Mouse (Mus musculus) hindbrain, postnatal 0 days (tissue): Measurements from ENCODE around the gene Zfp451. TPM values are rescaled to one million over a fixed set of nuclear protein-coding genes. Genes with fewer than 3 reads are reported as not detected.

ENCODE experiments used
- ATAC-seq: fragments of 200-750 bp; cut with Nextera tagmentation; 2 replicates; pipeline ENCODE4 v1.8.0; 2017; ENCODE audit warnings: mild to moderate bottlenecking, moderate TSS enrichment, moderate library complexity
- DNase-seq: peaks from one replicate; pipeline ENCODE4 v3.0.0-alpha.2; 2015; ENCODE audit warnings: low spot score
- H3K27ac ChIP-seq: fragments of 300-500 bp; sonication (generic); 2 replicates; pipeline ENCODE4 v1.5.1; 2014; ENCODE audit warnings: mild to moderate bottlenecking
- H3K27me3 ChIP-seq: fragments of 300-500 bp; sonication (generic); 2 replicates; pipeline ENCODE4 v1.6.1; 2014; ENCODE audit warnings: low read length, mixed read lengths; ENCODE audit not compliant: insufficient read depth
- H3K36me3 ChIP-seq: fragments of 300-500 bp; sonication (generic); 2 replicates; pipeline ENCODE4 v1.6.1; 2014; ENCODE audit warnings: low read length, mixed read lengths; ENCODE audit not compliant: insufficient read depth
- H3K4me1 ChIP-seq: fragments of 300-500 bp; sonication (generic); 2 replicates; pipeline ENCODE4 v1.6.1; 2014; ENCODE audit warnings: antibody characterized with exemption, low read length, mixed read lengths; ENCODE audit not compliant: insufficient read depth
- H3K4me2 ChIP-seq: fragments of 300-500 bp; sonication (generic); 2 replicates; pipeline ENCODE4 v1.6.1; 2014; ENCODE audit warnings: low read depth, mild to moderate bottlenecking, low read length, moderate library complexity, mixed read lengths
- H3K4me3 ChIP-seq: fragments of 300-500 bp; sonication (generic); 2 replicates; pipeline ENCODE4 v1.5.1; 2014; ENCODE audit warnings: low read length
- H3K9ac ChIP-seq: fragments of 300-500 bp; sonication (generic); replicated peaks from 2 replicates; pipeline ENCODE4 v1.6.1; 2014; ENCODE audit warnings: mild to moderate bottlenecking, low read length, moderate library complexity, mixed read lengths
- H3K9me3 ChIP-seq: fragments of 300-500 bp; sonication (generic); 2 replicates; pipeline ENCODE4 v1.6.1; 2016; ENCODE audit warnings: low read length, mixed read lengths
- CTCF ChIP-seq: IDR thresholded peaks from 2 replicates; pipeline ENCODE4 v1.5.1; 2016; ENCODE audit warnings: antibody characterized with exemption, control low read depth, low read depth
- WGBS: fragments of 180-500 bp; shearing (Covaris S2); extraction: QIAGEN DNeasy Blood & Tissue Kit; methylation state at CpG from one replicate; pipeline ENCODE4 v1.1.7; 2014; 5-methylcytosine and 5-hydroxymethylcytosine counted together
- polyA plus RNA-seq: library from polyadenylated mRNA; unstranded; fragments of >200 nt; fragmentation: Nextera tagmentation; extraction: Ambion mirVana; gene quantifications from 2 replicates; pipeline ENCODE4 v1.2.1, GENCODE M21; 2015
- total RNA-seq: library from RNA; depleted of rRNA; stranded (reverse); fragments of >200 nt; gene quantifications from 2 replicates; pipeline ENCODE4 v1.2.3, GENCODE M21; 2014; rRNA removed

Gene Zfp451
- total and polyA plus RNA-seq, 2 experiments from 2014 or later: 28.5 to 41.4 TPM

DNA sequence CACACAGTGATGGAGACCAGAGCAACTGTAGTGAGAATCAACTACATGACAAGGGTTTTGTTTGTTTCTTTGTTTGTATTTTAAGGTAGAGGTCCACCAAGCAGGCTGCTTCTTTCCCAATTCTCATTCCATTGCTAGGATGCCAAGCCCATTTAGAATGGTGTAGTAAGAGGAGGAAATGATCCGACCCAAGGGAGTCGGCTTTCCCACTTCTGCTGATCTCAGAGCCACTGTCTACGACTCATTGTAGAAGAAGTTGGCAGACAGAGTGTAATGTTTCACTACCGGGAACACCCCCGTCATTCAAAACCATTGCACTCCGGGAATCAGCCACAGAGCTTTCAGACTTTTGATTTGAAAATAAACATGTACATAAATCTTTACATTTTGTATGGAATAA is 89.9 kb downstream of the Zfp451 start:
- Histone ChIP-seq H3K9me3 (no peaks in the 10 kb centered on the region), H3K36me3 (peaks cover 44% of the 10 kb centered on the region), H3K27me3 (no peaks in the 10 kb centered on the region), H3K4me2 (no peak overlapping the region), H3K4me3 (no peak overlapping the region), H3K9ac (no peak overlapping the region), H3K27ac (no peak overlapping the region), H3K4me1 (peaks cover 4% of the 10 kb centered on the region; the same call in 1 of the 2 replicates)
- no peak for TF ChIP-seq CTCF
- 91% methylated on average over 6 of the region's 6 CpGs for WGBS
- DNase-seq (no peak), ATAC-seq (no peak)

DNA sequence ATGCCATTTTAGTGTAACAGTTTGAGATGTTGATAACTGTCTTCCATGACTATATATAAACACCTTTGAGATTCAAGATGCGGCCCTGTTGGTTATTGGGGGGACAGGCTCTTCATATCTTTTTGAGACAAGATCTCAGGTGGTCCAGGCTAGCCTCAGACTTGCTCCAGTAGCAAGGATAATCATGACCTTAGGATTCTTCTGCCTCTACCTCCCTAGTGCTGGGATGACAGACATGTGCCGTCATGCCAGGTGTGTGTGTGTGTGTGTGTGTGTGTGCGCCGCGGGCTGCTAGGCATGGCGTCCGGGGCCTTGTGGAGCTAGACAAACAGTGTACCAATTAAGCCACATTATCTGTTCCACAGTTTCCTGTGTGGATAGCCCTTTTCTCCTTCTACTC is 93.4 kb downstream of the Zfp451 start:
- 83% methylated on average over 7 of the region's 7 CpGs for WGBS
- Histone ChIP-seq H3K9ac (peak overlapping the region; percentile 84), H3K27ac (no peak overlapping the region), H3K4me1 (peaks cover 4% of the 10 kb centered on the region; the same call in 1 of the 2 replicates), H3K36me3 (peaks cover 25% of the 10 kb centered on the region), H3K9me3 (no peaks in the 10 kb centered on the region), H3K4me3 (peak overlapping the region; percentile 70; the same call in 1 of the 2 replicates), H3K27me3 (no peaks in the 10 kb centered on the region), H3K4me2 (peak overlapping the region; percentile 71)
- ATAC-seq: no peak
- no peak for DNase-seq
- TF ChIP-seq CTCF: no peak

DNA sequence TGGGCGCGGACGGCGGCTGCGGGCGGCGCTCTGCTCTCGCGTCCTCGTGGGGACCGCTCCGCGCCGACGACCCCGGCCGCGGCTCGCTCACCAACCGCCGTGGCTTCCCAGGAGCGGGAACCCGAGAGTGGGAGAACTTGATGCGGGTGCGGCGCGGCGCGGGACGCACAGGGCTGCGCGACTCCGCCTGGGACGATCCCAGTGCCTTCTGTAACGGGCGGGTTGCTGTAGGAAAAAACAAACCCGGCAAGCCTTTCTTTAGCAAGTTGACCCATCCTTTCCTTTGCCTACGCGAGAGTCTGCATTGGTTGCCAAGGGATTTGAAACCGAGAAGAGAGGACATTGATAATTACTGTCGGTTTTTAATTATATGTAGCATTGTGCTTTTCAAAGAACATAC is 94.2 kb downstream of the Zfp451 start:
- Histone ChIP-seq H3K9me3 (no peaks in the 10 kb centered on the region), H3K36me3 (peaks cover 18% of the 10 kb centered on the region), H3K4me2 (peak overlapping the region; percentile 71), H3K27ac (peak overlapping the region; percentile 90), H3K9ac (peak overlapping the region; percentile 84), H3K27me3 (no peaks in the 10 kb centered on the region), H3K4me3 (peak overlapping the region; percentile 70), H3K4me1 (peaks cover 4% of the 10 kb centered on the region; the same call in 1 of the 2 replicates)
- WGBS: under 1% methylated on average over 37 of the region's 41 CpGs
- ATAC-seq (peak; percentile 72), DNase-seq (no peak)
- TF ChIP-seq CTCF: no peak

DNA sequence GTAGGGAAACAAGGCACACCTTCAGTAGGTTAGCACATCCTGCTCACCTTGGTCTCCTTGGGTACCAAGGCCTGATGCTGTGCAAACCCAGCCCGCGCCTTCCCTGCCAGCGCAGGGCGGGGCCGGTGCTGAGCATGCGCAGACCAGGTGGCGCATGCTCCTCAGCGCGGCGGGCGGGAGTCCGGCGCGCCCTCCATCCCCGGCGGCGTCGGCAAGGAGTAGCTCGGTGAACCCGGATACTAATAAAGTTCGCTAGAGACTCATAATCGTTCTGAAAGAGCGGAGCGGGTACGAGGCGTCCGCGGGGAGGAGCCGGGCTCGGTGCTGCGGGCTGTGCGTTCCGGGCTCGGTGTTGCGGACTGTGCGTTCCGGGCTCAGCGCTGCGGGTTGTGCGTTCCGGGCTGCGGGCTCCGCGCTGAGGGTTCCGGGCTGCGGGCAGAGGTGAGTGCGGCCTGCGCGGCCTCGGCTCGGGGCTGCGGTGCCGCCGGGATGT is 94.6 kb downstream of the Zfp451 start, which contains the start of gene Rab23:
Gene Rab23 (plus strand): TSS at position 155 of the 493 bp plus-strand sequence.
- no peak for TF ChIP-seq CTCF
- peaks cover 4% of the 10 kb centered on the region; the same call in 1 of the 2 replicates for H3K4me1 ChIP-seq
- no peaks in the 10 kb centered on the region for H3K9me3 ChIP-seq
- peak within 1 kb of the TSS; percentile 71 for H3K4me2 ChIP-seq
- H3K27ac ChIP-seq: peak within 1 kb of the TSS; percentile 90
- H3K36me3 ChIP-seq: peaks cover 14% of the 10 kb centered on the region; the same call in 1 of the 2 replicates
- peak within 1 kb of the TSS; percentile 84 for H3K9ac ChIP-seq
- H3K4me3 ChIP-seq: peak within 1 kb of the TSS; percentile 70
- ATAC-seq: peak; percentile 98
- no peaks in the 10 kb centered on the region for H3K27me3 ChIP-seq
- DNase-seq: peak; percentile 94
- WGBS: under 1% methylated on average over 52 of the region's 54 CpGs

DNA sequence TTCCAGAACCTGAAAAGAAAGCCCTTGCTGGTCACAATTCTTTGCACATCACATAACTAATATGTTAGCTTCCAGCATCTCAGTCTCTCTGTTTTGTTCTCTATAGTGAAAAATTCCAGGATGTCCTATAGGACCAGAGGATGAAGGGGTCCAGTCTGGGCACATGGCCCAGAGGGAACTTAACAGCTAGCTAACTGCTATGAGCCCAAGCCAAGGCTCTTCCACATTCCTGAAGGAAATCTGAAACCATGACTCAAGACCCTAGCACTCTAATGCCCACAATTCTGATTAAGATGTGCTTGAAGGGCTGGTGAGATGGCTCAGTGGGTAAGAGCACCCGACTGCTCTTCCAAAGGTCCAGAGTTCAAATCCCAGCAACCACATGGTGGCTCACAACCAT is 96.8 kb downstream of the Zfp451 start:
- H3K9me3 ChIP-seq: no peaks in the 10 kb centered on the region
- H3K4me2 ChIP-seq: no peak overlapping the region
- 90% methylated on average over 1 of the region's 1 CpGs for WGBS
- H3K27me3 ChIP-seq: no peaks in the 10 kb centered on the region
- H3K36me3 ChIP-seq: no peaks in the 10 kb centered on the region
- no peak overlapping the region for H3K27ac ChIP-seq
- H3K4me3 ChIP-seq: no peak overlapping the region
- peaks cover 4% of the 10 kb centered on the region; the same call in 1 of the 2 replicates for H3K4me1 ChIP-seq
- DNase-seq: no peak
- no peak for ATAC-seq
- no peak for TF ChIP-seq CTCF
- no peak overlapping the region for H3K9ac ChIP-seq

DNA sequence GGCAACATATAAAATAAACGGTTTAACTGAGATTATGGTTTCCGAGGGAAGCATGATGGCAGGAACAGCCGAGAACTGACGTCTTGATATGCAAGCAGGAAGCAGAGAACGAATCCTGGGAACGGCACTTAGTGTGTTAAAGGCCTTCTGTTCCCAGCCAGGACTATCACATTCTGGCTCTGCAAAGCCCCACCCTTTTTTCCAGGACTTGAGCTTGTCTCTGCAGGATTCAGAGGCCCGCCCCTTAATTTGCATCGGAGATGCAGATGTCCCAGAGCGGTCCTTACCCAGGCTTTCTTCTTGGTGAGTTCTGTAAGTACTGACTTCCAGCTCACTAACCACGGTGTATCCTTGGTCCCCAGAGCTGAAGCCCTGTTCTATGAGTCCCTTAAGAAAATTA is 99.6 kb downstream of the Zfp451 start:
- Histone ChIP-seq H3K27ac (no peak overlapping the region), H3K27me3 (no peaks in the 10 kb centered on the region), H3K9ac (no peak overlapping the region), H3K4me1 (no peaks in the 10 kb centered on the region), H3K9me3 (no peaks in the 10 kb centered on the region), H3K4me3 (no peak overlapping the region), H3K4me2 (0 out of 2 replicates have a peak overlapping the region, but pooled peaks have one; percentile 28), H3K36me3 (no peaks in the 10 kb centered on the region)
- DNase-seq: peak; percentile 10
- 4% methylated on average over 10 of the region's 10 CpGs for WGBS
- TF ChIP-seq CTCF: no peak
- ATAC-seq: no peak

DNA sequence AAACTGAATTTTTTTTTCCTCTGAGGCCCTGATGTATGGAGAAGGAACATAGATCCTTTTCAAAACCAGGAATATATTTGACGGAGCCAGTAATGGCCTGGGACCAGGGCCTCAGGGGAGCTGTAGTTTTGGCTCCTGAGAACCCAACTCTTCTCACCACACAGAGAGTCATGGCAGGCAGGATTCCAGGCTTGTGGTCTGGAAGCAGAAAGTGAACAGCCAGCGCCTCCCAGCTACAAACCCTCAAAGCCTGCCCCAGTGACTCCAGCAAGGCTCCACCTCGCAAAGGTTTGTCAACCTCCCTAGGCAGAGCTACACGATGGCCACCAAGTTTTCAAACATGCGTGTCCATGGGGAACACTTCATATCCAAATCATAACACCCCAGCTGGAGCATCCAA is 102.4 kb downstream of the Zfp451 start:
- WGBS: 92% methylated on average over 5 of the region's 5 CpGs
- DNase-seq: no peak
- no peak overlapping the region for H3K4me2 ChIP-seq
- H3K4me3 ChIP-seq: no peak overlapping the region
- no peak overlapping the region for H3K9ac ChIP-seq
- H3K27me3 ChIP-seq: no peaks in the 10 kb centered on the region
- H3K27ac ChIP-seq: no peak overlapping the region
- no peak for TF ChIP-seq CTCF
- H3K36me3 ChIP-seq: no peaks in the 10 kb centered on the region
- ATAC-seq: no peak
- H3K4me1 ChIP-seq: no peaks in the 10 kb centered on the region
- H3K9me3 ChIP-seq: no peaks in the 10 kb centered on the region

Other genes starting within 250 kb of the Zfp451 start
- 18.8 and 19.0 TPM in 2 replicates for gene Prim2, start 144.8 kb downstream of the Zfp451 start, total RNA-seq
- 17.9 and 18.6 TPM in 2 replicates for gene Prim2, start 144.8 kb downstream of the Zfp451 start, polyA plus RNA-seq
- gene Rab23, start 94.7 kb downstream of the Zfp451 start, total RNA-seq: 9.0 and 11.6 TPM in 2 replicates
- 24.9 and 26.1 TPM in 2 replicates for gene Rab23, start 94.7 kb downstream of the Zfp451 start, polyA plus RNA-seq
- 31.8 and 34.9 TPM in 2 replicates for gene Bag2, start 56.8 kb downstream of the Zfp451 start, total RNA-seq
- gene Bag2, start 56.8 kb downstream of the Zfp451 start, polyA plus RNA-seq: 26.6 and 27.8 TPM in 2 replicates
- gene Bend6, start 93.2 kb upstream of the Zfp451 start, total RNA-seq: 99.4 and 107 TPM in 2 replicates
- 97.8 and 99.2 TPM in 2 replicates for gene Bend6, start 93.2 kb upstream of the Zfp451 start, polyA plus RNA-seq
- 149 and 155 TPM in 2 replicates for gene Dst, start 93.6 kb upstream of the Zfp451 start, total RNA-seq
- gene Dst, start 93.6 kb upstream of the Zfp451 start, polyA plus RNA-seq: 30.7 and 33.0 TPM in 2 replicates